Mouse (Mus musculus): ENCODE measurements around the gene Lhx2. TPM values are rescaled to one million over a fixed set of nuclear protein-coding genes. Genes with fewer than 3 reads are reported as not detected.

Lhx2 gene
- polyA plus RNA-seq, 1 experiment from 2014 or later, result 1.8 TPM

DNA sequence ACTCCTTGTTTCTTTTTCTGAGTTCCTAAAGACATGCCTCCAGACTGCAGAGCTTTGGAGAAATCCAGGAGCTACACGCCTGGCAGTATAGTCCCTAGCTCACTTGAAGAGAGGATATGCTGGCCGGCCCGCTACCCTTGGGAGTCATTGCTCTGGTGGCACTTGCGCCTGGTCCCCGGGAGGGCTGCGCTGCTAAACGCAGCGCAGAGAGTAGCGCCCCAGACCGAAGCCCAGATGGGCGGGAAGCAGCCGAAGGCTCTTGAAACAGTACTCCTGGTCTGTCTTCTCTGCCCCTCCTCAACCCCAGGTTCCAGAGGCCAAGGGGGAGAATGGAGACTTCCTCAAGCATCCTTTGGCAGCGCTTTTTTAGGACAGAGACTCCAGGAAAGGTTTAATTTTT, 11.3 kb downstream of the Lhx2 start:
- no peaks in the 10 kb centered on the region for H3K9me3 ChIP-seq (replicated peaks; ENCODE audit: control insufficient read depth, low read length)
- H3K36me3 ChIP-seq (ENCODE audit: control insufficient read depth, insufficient read depth), result no peaks in the 10 kb centered on the region
- H3K27me3 ChIP-seq (ENCODE audit: control insufficient read depth, insufficient read depth, low read depth, low read length), result peaks cover 100% of the 10 kb centered on the region
- H3K9ac ChIP-seq (ENCODE audit: low read depth, low read length), result no peak overlapping the region
- peak overlapping the region; percentile 47 for H3K4me2 ChIP-seq (ENCODE audit: low read depth, low read length)
- no peak overlapping the region for H3K27ac ChIP-seq (ENCODE audit: low read length)
- ATAC-seq (ENCODE audit: low read depth), result no peak
- 2% methylated on average over 13 of the region's 13 CpGs for whole genome bisulfite sequencing (ENCODE audit: insufficient replicate concordance)
- H3K4me1 ChIP-seq (ENCODE audit: control insufficient read depth, low read depth, low read length), result peaks cover 8% of the 10 kb centered on the region
- H3K4me3 ChIP-seq (ENCODE audit: low read depth, low read length), result peak overlapping the region; percentile 34

DNA sequence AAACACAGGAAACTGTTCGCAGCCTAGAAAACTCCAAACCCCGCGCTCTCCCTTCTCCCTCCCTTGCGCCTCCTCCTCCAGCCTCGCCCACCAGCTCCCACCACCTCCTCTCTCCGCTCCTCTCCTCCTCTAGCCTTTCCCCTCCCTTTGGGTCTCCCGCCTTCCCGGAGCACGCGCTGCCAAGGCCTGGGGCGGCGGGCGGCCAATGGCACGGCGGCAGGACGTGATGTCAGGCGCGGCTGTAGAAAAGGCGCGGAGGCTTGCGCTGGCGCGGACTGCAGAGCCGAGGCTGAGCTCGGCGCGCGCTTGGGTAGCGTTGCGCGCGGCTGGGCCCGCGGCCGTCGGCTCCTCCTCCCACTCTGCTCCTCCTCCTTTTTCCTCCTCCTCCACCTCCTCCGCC, 11.7 kb downstream of the Lhx2 start:
- ATAC-seq (ENCODE audit: low read depth), result peak; percentile 69
- peak overlapping the region; percentile 34 for H3K4me3 ChIP-seq (ENCODE audit: low read depth, low read length)
- no peak overlapping the region for H3K9ac ChIP-seq (ENCODE audit: low read depth, low read length)
- no peak overlapping the region for H3K27ac ChIP-seq (ENCODE audit: low read length)
- no peaks in the 10 kb centered on the region for H3K9me3 ChIP-seq (replicated peaks; ENCODE audit: control insufficient read depth, low read length)
- no peaks in the 10 kb centered on the region for H3K36me3 ChIP-seq (ENCODE audit: control insufficient read depth, insufficient read depth)
- H3K4me2 ChIP-seq (ENCODE audit: low read depth, low read length), result peak overlapping the region; percentile 47
- peaks cover 100% of the 10 kb centered on the region for H3K27me3 ChIP-seq (ENCODE audit: control insufficient read depth, insufficient read depth, low read depth, low read length)
- WGBS (ENCODE audit: insufficient replicate concordance), result 0% methylated on average over 31 of the region's 37 CpGs
- H3K4me1 ChIP-seq (ENCODE audit: control insufficient read depth, low read depth, low read length), result peaks cover 8% of the 10 kb centered on the region

DNA sequence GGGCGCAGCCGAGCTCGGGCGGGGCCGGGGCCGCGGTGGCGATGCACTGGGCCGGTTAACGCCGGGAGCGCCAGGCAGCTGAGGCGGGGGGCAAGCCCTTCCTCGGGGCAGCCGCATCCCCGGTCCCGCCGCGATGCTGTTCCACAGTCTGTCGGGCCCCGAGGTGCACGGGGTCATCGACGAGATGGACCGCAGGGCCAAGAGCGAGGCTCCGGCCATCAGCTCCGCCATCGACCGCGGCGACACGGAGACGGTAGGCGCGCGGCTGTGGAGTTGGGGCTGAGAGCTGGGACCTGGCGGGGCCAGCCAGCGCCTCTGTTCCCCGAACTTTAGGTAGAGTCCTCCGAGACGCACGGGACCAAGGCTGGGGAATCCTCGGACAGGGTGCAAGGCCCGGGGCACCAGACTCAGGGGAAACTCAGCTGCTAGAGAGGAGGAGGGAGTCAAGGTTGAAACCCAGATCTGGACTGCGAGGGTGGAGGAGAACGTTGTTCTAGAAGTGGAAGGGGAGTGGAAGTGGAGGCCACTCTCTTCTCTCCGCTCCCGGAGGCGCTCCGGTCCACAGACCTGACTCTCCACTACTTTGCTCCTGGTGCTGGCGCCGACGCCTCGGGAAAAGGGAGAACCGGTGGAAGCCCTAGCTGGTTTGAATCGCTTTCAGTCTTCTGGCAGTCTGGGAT, 12.7 kb downstream of the Lhx2 start:
- no peak for ATAC-seq (ENCODE audit: low read depth)
- Histone ChIP-seq H3K4me2 (ENCODE audit: low read depth, low read length) (peak overlapping the region; percentile 47), H3K4me3 (ENCODE audit: low read depth, low read length) (peak overlapping the region; percentile 34), H3K36me3 (ENCODE audit: control insufficient read depth, insufficient read depth) (no peaks in the 10 kb centered on the region), H3K4me1 (ENCODE audit: control insufficient read depth, low read depth, low read length) (peaks cover 8% of the 10 kb centered on the region), H3K9me3 (replicated peaks; ENCODE audit: control insufficient read depth, low read length) (no peaks in the 10 kb centered on the region), H3K27ac (ENCODE audit: low read length) (no peak overlapping the region), H3K27me3 (ENCODE audit: control insufficient read depth, insufficient read depth, low read depth, low read length) (peaks cover 100% of the 10 kb centered on the region), H3K9ac (ENCODE audit: low read depth, low read length) (no peak overlapping the region)
- WGBS (ENCODE audit: insufficient replicate concordance), result 1% methylated on average over 53 of the region's 57 CpGs

DNA sequence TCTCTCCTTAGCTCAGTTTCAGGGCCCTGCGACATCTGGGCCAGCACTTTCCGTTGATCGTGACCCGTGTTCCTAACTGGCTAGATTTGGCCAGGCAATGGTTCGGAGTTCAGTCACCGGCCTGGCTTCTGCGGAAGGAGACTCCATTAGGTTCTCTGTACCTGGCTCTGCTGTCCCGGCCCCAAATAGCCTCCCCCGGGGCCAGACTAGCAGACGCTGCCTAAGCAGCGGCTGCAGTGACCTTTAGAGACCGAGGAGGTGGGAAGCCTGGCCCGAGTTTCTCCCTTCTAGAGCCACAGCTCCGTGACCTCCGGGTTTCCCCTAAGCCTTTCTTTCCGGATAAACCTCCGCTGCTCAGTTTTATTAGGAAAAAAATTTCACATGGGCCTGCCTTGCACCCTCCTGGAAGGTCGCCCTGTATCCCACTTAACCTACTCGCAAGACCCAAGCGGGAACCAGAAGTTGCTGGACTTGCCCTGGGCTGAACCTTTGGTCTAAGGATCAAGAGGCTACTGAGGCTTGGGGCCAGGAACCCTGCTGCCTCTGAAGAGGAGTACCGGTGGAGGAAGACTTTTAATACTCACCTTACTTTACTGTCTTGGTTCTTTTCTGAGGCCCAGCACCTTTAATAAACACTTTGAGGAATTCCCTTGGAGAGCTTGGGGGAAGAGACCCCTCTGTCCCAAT, 13.4 kb downstream of the Lhx2 start:
- no peaks in the 10 kb centered on the region for H3K36me3 ChIP-seq (ENCODE audit: control insufficient read depth, insufficient read depth)
- WGBS (ENCODE audit: insufficient replicate concordance), result 2% methylated on average over 21 of the region's 21 CpGs
- H3K4me2 ChIP-seq (ENCODE audit: low read depth, low read length), result no peak overlapping the region
- H3K27me3 ChIP-seq (ENCODE audit: control insufficient read depth, insufficient read depth, low read depth, low read length), result peaks cover 100% of the 10 kb centered on the region
- no peaks in the 10 kb centered on the region for H3K9me3 ChIP-seq (replicated peaks; ENCODE audit: control insufficient read depth, low read length)
- no peak overlapping the region for H3K27ac ChIP-seq (ENCODE audit: low read length)
- no peak for ATAC-seq (ENCODE audit: low read depth)
- no peak overlapping the region for H3K9ac ChIP-seq (ENCODE audit: low read depth, low read length)
- H3K4me1 ChIP-seq (ENCODE audit: control insufficient read depth, low read depth, low read length), result peaks cover 8% of the 10 kb centered on the region
- peak overlapping the region; percentile 34 for H3K4me3 ChIP-seq (ENCODE audit: low read depth, low read length)

- no peak overlapping the region for H3K4me2 ChIP-seq (ENCODE audit: low read depth, low read length)
Observed at GRCm38 (mm10) chr2:38353008-38353379, 13.9 kb downstream of the Lhx2 start.

DNA sequence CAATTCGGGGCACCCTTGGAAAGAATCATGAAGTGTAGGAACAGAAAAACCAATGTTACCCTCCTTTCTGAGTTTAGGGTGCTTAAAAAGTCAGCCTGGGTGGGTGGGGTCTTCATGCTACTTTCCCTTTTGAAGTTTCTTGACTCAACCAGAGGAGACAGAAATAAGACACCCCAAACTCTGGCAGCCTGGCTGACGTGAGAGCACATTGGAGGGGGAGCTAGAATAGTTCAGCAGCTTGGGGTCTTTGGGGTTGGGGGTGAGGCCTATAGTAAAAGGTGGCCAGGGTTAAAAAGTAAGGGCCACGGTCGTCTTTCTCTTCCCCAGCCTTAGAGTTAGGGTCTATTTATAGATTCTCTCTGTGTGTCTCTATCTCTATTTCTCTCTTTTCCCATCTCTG, 14.6 kb downstream of the Lhx2 start:
- Histone ChIP-seq H3K9me3 (replicated peaks; ENCODE audit: control insufficient read depth, low read length) (no peaks in the 10 kb centered on the region), H3K4me2 (ENCODE audit: low read depth, low read length) (no peak overlapping the region), H3K27me3 (ENCODE audit: control insufficient read depth, insufficient read depth, low read depth, low read length) (peaks cover 100% of the 10 kb centered on the region), H3K4me1 (ENCODE audit: control insufficient read depth, low read depth, low read length) (peaks cover 8% of the 10 kb centered on the region), H3K27ac (ENCODE audit: low read length) (no peak overlapping the region), H3K9ac (ENCODE audit: low read depth, low read length) (no peak overlapping the region), H3K4me3 (ENCODE audit: low read depth, low read length) (no peak overlapping the region), H3K36me3 (ENCODE audit: control insufficient read depth, insufficient read depth) (no peaks in the 10 kb centered on the region)
- no peak for ATAC-seq (ENCODE audit: low read depth)
- 8% methylated on average over 4 of the region's 4 CpGs for WGBS (ENCODE audit: insufficient replicate concordance)

More at GRCm38 (mm10) chr2:38353008-38353379, 13.9 kb downstream of the Lhx2 start:
- Histone ChIP-seq H3K27me3 (ENCODE audit: control insufficient read depth, insufficient read depth, low read depth, low read length) (peaks cover 100% of the 10 kb centered on the region), H3K27ac (ENCODE audit: low read length) (no peak overlapping the region), H3K9me3 (replicated peaks; ENCODE audit: control insufficient read depth, low read length) (no peaks in the 10 kb centered on the region), H3K4me3 (ENCODE audit: low read depth, low read length) (no peak overlapping the region), H3K4me1 (ENCODE audit: control insufficient read depth, low read depth, low read length) (peaks cover 8% of the 10 kb centered on the region), H3K36me3 (ENCODE audit: control insufficient read depth, insufficient read depth) (no peaks in the 10 kb centered on the region), H3K9ac (ENCODE audit: low read depth, low read length) (no peak overlapping the region)
- 7% methylated on average over 10 of the region's 10 CpGs for WGBS (ENCODE audit: insufficient replicate concordance)
- no peak for ATAC-seq (ENCODE audit: low read depth)

- Histone ChIP-seq H3K27ac (ENCODE audit: low read length) (no peak overlapping the region), H3K36me3 (ENCODE audit: control insufficient read depth, insufficient read depth) (no peaks in the 10 kb centered on the region), H3K9ac (ENCODE audit: low read depth, low read length) (no peak overlapping the region), H3K4me1 (ENCODE audit: control insufficient read depth, low read depth, low read length) (peaks cover 8% of the 10 kb centered on the region), H3K4me3 (ENCODE audit: low read depth, low read length) (no peak overlapping the region), H3K27me3 (ENCODE audit: control insufficient read depth, insufficient read depth, low read depth, low read length) (peaks cover 100% of the 10 kb centered on the region), H3K4me2 (ENCODE audit: low read depth, low read length) (no peak overlapping the region), H3K9me3 (replicated peaks; ENCODE audit: control insufficient read depth, low read length) (no peaks in the 10 kb centered on the region)
- no peak for ATAC-seq (ENCODE audit: low read depth)
- WGBS (ENCODE audit: insufficient replicate concordance), result 2% methylated on average over 22 of the region's 22 CpGs
Observed at GRCm38 (mm10) chr2:38354179-38354716, 15.2 kb downstream of the Lhx2 start.

- H3K9me3 ChIP-seq (replicated peaks; ENCODE audit: control insufficient read depth, low read length), result no peaks in the 10 kb centered on the region
- peaks cover 8% of the 10 kb centered on the region for H3K4me1 ChIP-seq (ENCODE audit: control insufficient read depth, low read depth, low read length)
- H3K9ac ChIP-seq (ENCODE audit: low read depth, low read length), result no peak overlapping the region
- no peak overlapping the region for H3K4me2 ChIP-seq (ENCODE audit: low read depth, low read length)
- WGBS (ENCODE audit: insufficient replicate concordance), result 2% methylated on average over 34 of the region's 34 CpGs
- no peaks in the 10 kb centered on the region for H3K36me3 ChIP-seq (ENCODE audit: control insufficient read depth, insufficient read depth)
- ATAC-seq (ENCODE audit: low read depth), result no peak
- no peak overlapping the region for H3K27ac ChIP-seq (ENCODE audit: low read length)
- H3K27me3 ChIP-seq (ENCODE audit: control insufficient read depth, insufficient read depth, low read depth, low read length), result peaks cover 100% of the 10 kb centered on the region
- H3K4me3 ChIP-seq (ENCODE audit: low read depth, low read length), result no peak overlapping the region
Observed at GRCm38 (mm10) chr2:38354717-38355510, 15.8 kb downstream of the Lhx2 start.
